Mouse (Mus musculus): ENCODE measurements around the gene Larp4b.
A peak's percentile ranks its signal among the peaks of the same experiment; 100 is the strongest.
"Not testable (repeated sequence)": the region's sequence is repeated elsewhere in the genome, so short reads cannot be mapped to it uniquely, and the experiment has no call there.

Larp4b gene

DNA sequence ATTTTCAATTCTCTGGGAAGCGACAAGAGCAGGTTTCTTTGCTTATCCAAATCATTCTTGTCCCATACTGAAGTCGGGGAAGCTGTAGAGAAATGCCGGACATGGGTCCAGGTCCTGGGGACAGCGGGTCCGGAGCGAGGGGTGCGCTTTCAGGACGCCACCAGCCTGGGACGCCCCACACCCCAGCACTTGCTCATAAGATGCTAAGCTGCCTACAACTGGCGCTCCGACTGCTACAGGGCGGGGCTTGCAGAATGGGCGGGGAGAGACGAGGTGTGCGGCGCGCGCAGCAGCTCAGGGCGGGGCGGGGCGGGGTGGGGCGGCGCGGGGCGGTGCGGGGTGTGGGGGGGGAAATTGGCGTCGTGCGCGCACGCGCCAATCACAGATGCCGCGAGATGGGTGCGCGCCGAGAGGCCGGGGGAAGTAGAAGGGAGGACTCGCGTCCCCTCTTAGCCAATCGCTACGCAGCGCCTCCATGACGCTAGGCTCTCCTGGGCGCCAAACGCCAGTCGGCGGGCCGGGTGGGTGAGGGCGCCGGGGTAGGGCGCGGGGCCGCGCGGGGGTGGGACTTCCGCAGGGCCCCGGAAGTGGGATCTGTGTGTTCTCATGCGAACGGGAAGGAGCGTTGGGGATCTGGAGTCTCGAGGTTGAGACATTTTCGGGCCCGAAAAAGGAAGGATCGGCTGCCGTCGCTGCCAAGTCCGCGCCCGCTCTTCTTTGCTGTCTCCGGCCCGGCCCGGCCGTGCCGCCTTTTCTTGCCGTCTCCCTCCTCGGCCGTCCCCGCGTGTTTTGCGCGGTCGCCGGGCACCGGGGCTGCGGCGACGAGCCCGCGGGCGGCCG is at the start of gene Larp4b:
TSS of gene Larp4b (plus strand) at position 566 of the 840 bp plus-strand sequence.
- DNase-seq (ENCODE audit: low read depth in 2 of 2, low spot score in 2 of 2) = peak; percentile 93 to 95

GRCm38 (mm10) chr13:9044731-9045130 is 49.0 kb upstream of the Larp4b start:
- no peak for DNase-seq (ENCODE audit: low read depth in 2 of 2, low spot score in 2 of 2)

DNA sequence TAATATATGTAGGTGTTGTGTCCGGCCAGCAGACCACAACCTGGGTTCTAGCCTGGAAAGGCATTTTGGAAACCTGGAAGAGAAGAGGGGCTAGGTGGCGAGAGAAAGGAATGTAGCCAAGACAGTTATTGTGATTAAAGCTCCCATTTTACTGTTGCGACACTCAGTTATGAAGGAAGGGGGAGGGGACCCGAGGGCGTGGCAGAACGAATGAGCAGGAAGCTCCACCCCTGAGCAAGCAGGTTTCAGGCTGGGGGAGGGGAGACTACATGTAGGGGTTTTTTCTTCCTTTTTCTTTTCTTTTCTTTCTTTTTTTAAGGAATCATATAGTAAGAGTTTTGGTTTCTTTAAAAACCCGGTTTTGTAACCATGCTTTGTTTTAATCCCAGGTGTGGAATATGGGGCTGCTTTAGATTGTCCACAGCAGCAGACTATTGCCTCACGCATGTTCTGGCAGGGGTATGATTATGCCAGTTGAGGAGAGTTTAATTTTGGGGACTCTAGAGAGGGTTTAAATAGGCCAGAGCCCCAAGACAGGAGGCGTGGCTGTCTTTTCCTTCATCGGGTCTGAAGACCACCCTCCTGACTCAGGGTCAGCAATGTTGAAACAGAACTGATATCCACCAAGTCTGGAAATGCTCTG is 41.5 kb upstream of the Larp4b start:
- not testable (repeated sequence) for DNase-seq (ENCODE audit: low read depth in 2 of 2, low spot score in 2 of 2)

GRCm38 (mm10) chr13:9057277-9057676 is 36.4 kb upstream of the Larp4b start:
- DNase-seq (ENCODE audit: low read depth in 2 of 2, low spot score in 2 of 2) = no peak

DNA sequence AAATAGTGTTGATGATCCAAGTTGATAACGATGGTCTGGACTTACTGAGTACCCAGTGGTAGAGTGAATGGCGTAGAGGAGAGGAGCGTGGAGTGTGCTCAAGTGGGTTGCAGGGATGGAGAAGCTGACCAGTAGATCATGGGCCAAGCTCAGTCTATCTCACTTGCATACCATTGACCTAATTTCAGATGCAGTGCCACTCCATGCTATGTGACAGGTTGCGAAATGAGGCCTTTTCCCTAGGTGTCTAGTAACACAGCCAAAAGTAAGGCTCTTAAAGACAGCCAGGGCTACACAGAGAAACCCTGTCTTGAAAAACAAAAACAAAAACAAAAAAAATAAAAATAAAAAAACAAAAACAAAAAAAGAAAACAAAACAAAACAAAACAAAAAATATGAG is 35.0 kb upstream of the Larp4b start:
- DNase-seq (ENCODE audit: low read depth in 2 of 2, low spot score in 2 of 2) = no peak

- DNase-seq (ENCODE audit: low read depth in 2 of 2, low spot score in 2 of 2) = no peak
Observed at GRCm38 (mm10) chr13:9061394-9061793, 32.3 kb upstream of the Larp4b start.

DNA sequence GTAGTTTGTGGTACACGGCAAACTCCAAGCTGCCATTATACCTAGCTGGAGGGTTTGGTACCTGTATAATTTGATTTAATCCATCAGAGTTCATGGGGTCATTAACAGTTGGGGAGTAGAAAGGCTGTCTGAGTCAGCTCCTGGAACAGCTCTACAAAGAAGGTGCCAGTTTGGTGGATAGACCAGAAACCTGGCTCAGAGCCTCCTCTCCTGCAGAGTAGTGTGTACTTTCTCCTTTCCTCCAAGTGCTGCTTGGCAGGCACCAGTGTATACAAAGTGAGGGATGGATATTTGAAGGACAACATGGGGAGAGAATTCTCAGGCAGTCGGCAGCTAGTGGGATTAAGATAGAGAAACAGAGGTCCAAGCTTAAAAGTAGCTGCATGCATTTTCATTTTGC is 29.5 kb upstream of the Larp4b start:
- DNase-seq (ENCODE audit: low read depth in 2 of 2, low spot score in 2 of 2) = no peak

DNA sequence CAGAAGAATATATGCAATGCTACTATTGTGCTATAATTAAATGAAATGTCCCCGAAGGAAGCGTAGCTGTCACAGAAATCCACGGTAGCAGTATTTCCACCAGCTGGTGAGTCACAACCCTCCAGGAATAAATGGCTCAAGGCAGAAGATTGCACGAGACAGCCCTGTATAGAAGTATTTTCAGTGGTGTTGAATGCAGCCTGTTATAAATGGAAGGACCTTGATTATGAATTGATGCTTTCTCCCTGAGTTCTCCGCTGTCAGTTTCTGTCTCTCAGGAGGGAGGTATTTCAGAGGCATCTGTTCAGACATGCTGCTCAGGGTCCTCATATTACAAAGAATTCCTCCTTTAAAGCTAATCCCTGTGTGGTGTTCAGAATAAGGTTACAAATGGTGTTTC is 27.6 kb upstream of the Larp4b start:
- no peak for DNase-seq (ENCODE audit: low read depth in 2 of 2, low spot score in 2 of 2)

GRCm38 (mm10) chr13:9071008-9071407 is 22.7 kb upstream of the Larp4b start:
- DNase-seq (ENCODE audit: low read depth in 2 of 2, low spot score in 2 of 2) = no peak

GRCm38 (mm10) chr13:9073818-9074217 is 19.9 kb upstream of the Larp4b start:
- no peak for DNase-seq (ENCODE audit: low read depth in 2 of 2, low spot score in 2 of 2)

GRCm38 (mm10) chr13:9075825-9076592 is 17.7 kb upstream of the Larp4b start:
- DNase-seq (ENCODE audit: low read depth in 2 of 2, low spot score in 2 of 2) = no peak

GRCm38 (mm10) chr13:9082128-9082883 is 11.4 kb upstream of the Larp4b start:
- no peak for DNase-seq (ENCODE audit: low read depth in 2 of 2, low spot score in 2 of 2)

GRCm38 (mm10) chr13:9094186-9094980 is 702 bp downstream of the Larp4b start:
- DNase-seq (ENCODE audit: low read depth in 2 of 2, low spot score in 2 of 2) = peak in 1 of 2 experiments; percentile 14

GRCm38 (mm10) chr13:9099289-9099688 is 5.6 kb downstream of the Larp4b start:
- DNase-seq (ENCODE audit: low read depth in 2 of 2, low spot score in 2 of 2) = no peak

GRCm38 (mm10) chr13:9100517-9100916 is 6.8 kb downstream of the Larp4b start:
- no peak for DNase-seq (ENCODE audit: low read depth in 2 of 2, low spot score in 2 of 2)

DNA sequence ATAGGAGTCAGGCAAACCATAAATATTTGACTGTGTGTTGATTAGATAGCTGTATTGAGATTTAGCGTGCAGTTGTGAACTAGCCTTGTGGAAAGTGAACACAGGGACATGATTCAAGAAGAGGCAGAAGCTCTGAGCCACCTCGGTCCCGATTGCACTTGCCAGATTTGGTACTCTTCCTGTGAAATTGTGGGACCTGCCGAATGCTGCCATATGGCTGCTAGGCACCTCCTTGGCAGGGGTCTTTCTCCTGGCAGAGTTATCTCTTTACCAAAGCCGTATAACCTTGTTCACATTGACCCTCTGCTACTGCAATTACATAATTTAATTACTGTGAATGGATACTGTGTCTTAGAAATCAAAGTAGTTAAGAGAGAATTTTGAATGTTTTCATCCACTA is 12.6 kb downstream of the Larp4b start:
- no peak for DNase-seq (ENCODE audit: low read depth in 2 of 2, low spot score in 2 of 2)

GRCm38 (mm10) chr13:9106992-9107858 is 13.5 kb downstream of the Larp4b start:
- DNase-seq (ENCODE audit: low read depth in 2 of 2, low spot score in 2 of 2) = no peak

- DNase-seq (ENCODE audit: low read depth in 2 of 2, low spot score in 2 of 2) = no peak
Observed at GRCm38 (mm10) chr13:9113735-9114134, 20.1 kb downstream of the Larp4b start.

- no peak for DNase-seq (ENCODE audit: low read depth in 2 of 2, low spot score in 2 of 2)
Observed at GRCm38 (mm10) chr13:9120835-9121542, 27.3 kb downstream of the Larp4b start.
